Mouse (Mus musculus): ENCODE measurements around the gene Gm45717.

- TF ChIP-seq CTCF (IDR thresholded peaks at IDR 0.05; ENCODE audit: control insufficient read depth, insufficient read depth, low read length), result no peak
- no peak for TF ChIP-seq POLR2A (IDR thresholded peaks at IDR 0.05; ENCODE audit: borderline replicate concordance, control insufficient read depth, low read depth, low read length)
Observed at GRCm38 (mm10) chr7:140900220-140900619, 55.5 kb downstream of the Gm45717 start, which contains the start of gene Cox8b.
